Mouse (Mus musculus) brain, embryonic 14.5 days (tissue): Measurements from ENCODE around the gene Lat. TPM values are rescaled to one million over a fixed set of nuclear protein-coding genes. Genes with fewer than 3 reads are reported as not detected.

Experiments used
- DNase-seq: peaks from one replicate; pipeline ENCODE4 v3.0.0-alpha.2; 2011; ENCODE audit warnings: low read depth
- CTCF ChIP-seq: fragments of 200-500 bp; IDR thresholded peaks from 2 replicates; pipeline ENCODE4 v1.5.1; 2012; ENCODE audit warnings: inconsistent platforms, mild to moderate bottlenecking, moderate library complexity, borderline replicate concordance; ENCODE audit not compliant: insufficient read depth, insufficient read length; ENCODE audit errors: extremely low read depth
- POLR2A ChIP-seq: fragments of 200-500 bp; IDR thresholded peaks from 2 replicates; pipeline ENCODE4 v1.6.1; 2012; ENCODE audit warnings: mild to moderate bottlenecking, inconsistent platforms, borderline replicate concordance; ENCODE audit not compliant: poor library complexity, insufficient read depth, insufficient read length, severe bottlenecking; ENCODE audit errors: extremely low read depth
- polyA plus RNA-seq: library from polyadenylated mRNA; depleted of rRNA; stranded (reverse); fragments of >200 nt; gene quantifications from 2 replicates; pipeline ENCODE4 v1.2.3, GENCODE M21; 2012

Lat gene
- polyA plus RNA-seq, 1 experiment, result 2.1 TPM

DNA sequence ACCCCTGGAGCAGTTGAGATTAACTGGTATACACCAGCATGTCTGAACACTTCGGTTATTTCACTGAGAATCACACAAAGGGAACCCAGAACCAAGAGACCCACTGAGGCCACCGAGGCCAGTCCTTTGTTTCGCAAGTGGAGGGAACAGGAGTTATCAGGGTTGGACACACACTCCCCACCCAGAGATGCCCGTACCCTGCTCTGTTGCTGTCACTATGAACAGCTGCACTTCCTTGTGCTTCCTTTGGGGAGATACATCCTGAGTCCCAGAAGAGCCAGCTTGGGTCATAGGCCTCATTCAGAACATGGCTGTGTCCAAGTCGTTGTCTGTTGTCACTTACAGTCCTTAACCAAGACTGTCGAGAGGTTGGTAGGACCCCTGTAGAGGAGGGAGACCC, 6.3 kb downstream of the Lat start:
- no peak for TF ChIP-seq POLR2A
- no peak for TF ChIP-seq CTCF
- DNase-seq, result no peak

DNA sequence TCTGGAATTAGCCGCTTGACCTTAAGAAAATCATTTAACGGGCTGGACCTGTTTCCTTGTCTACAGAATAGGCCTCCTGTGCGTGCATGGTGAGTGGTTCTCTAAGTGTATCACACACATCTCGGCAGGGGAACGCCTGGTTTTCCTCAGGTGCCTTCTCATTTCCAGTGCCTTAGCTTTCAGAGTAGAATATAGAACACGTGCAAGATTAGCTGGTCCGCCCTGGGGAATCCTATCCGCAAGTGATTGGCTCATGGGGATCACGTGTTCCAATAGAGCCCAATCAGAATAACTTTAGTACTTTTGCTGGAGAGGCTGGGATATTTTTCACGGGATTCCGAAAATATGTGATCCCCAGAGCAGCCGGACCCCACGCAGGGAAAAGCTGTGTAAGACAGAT, 10.3 kb downstream of the Lat start:
- DNase-seq, result peak; percentile 11
- TF ChIP-seq POLR2A (no peak), CTCF (no peak)

DNA sequence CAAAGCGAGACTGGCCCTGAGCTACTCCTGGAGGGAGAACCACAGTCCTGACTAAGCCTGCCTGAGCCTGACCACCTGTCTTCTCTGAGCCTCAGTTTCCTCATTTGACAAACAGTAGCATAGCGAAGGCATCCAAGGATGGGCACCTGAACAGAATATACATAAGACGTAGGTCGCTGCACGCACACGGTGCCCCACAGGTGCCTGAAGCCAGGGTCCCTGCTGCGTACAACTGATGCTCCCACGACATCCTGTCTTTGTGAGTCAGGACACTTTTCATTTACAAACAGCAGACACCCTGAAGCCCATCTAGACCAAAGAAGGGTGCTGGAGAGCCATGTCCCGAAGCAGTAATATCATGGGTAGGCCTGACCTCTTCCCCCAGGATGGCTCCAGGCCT, 11.0 kb downstream of the Lat start:
- no peak for DNase-seq
- TF ChIP-seq CTCF (no peak), POLR2A (no peak)

DNA sequence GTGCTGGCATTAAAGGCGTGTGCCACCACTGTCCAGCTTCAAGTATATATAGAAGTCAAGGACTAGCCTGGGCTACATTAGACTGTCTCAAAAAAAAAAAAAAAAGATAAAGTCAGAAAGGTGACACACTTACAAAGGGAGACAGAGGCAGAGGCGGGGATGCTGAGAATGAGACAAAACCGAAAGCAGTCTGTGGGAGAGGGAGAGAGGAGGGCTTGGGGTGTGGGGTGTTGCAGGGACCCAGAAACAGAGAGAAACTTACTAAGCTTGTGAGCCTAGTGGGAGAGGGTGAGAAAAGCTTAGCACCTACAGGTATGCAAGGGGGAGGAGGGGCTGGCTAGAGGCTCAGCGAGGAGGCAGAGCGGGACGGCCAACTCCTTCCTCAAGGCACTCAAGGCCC, 11.5 kb downstream of the Lat start:
- no peak for TF ChIP-seq POLR2A
- TF ChIP-seq CTCF, result no peak
- no peak for DNase-seq

DNA sequence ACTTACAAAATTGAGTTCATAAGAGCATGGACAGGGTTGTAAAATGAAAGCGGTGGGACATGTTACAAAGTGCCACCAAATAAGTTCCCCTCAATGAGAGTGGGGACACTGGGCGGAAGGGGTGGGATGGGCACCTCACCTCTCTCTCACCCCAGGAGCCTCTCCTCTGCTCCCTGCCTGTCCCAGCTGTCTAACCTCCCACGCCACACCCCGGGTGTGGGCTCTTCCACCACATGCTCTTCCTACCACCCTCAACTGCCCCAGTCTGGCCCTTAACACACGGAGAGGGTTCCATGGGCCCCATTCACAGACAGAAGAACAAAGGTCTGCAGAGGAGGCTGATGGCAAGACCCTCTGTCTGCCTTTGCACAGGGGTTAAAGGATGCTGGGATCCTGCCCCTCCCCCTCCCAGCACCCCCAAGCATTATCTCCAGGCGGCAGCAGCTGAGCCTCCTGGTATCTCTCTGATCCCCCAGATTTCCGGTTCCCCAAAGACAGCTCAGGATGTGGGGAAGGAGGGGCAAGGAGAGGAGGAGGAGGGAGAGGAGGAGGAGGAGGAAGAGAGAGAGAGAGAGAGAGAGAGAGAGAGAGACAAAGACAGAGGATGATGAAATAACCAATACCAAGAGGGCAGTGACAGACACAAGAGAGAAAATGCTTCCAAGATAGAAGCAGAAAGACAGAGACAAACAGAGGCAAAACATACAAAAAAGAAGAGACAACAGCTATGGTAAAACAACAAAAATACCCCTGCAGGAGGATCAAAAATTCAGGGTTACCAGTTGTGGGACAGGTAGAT, 12.4 kb downstream of the Lat start:
- no peak for DNase-seq
- no peak for TF ChIP-seq CTCF
- no peak for TF ChIP-seq POLR2A

DNA sequence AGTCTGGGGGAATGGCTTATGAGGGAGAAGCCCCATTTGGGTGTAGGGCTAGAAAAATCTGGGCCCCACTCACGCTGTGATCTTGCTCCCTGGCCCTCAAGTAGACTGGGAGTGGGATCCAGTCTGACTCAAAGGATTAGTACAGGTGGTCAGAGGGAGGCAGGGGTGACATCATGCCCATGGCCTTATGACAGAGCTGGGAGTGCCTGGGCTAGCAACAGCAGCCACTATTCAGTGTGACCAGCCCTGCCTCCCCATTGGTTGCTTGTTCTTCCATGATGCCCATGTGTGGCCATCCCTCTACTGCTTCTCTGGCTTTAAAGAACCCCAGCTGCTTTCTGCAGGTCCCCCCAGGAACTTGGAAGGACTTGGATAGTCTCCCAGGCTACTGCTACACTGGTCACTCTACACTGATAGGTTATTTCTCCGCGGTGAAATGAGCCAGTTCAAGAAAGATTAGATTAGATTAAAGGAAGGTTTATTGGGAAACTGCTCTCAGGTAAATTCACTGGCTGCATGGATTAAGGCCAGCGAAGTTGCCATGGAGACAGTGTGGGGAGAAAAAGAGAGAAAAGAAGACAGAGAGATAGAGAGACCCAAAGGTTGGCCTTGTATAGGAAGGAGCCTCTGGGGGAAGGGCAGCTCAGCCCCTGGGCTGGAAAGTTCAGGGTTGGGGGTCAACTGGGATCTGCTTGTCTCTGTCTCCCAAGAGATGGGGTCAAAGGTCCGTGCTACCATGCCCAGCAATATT, 13.3 kb downstream of the Lat start:
- TF ChIP-seq POLR2A (no peak), CTCF (no peak)
- DNase-seq, result no peak

DNA sequence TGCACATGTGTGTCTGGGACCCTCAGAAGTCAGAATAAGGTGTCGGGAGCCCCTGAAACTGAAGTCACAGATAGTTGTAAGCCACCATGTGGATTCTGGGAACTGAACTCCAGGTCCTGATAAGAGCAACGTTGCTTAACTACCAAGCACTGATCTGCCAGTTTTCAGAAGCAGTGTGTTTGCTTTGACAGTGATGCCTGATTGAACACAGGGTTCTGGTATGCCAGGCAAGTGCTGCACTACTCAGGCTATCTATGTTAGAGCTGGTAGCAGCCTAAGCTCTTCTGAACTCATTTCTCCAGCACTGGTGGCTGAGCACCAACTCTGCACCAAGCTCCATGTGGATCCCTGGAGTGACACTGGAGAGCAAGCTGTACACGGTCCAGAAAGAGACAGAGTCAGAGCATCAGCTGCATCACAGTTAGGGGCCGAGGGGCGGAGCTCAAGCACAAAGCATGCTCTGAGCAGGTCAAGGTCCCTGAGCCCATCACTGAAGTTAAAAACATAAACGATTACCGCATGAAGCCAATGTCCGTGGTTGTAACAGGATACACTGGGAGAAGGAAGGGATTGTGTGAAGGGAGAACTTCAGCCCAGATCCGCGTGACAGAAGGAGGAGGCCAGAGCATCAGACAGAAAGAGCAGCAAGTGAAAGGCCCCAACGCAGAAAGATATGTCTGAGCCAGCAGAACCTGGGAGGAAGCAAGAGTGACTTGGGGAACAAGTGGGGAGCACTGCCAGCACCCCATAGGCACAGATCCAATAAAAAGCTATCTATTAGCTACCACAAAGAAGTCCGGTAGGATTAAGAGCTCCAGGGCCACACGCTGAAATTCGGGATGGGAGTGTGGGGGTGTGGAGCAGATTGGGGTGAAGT, 14.4 kb downstream of the Lat start:
- no peak for DNase-seq
- TF ChIP-seq CTCF (no peak), POLR2A (no peak)

DNA sequence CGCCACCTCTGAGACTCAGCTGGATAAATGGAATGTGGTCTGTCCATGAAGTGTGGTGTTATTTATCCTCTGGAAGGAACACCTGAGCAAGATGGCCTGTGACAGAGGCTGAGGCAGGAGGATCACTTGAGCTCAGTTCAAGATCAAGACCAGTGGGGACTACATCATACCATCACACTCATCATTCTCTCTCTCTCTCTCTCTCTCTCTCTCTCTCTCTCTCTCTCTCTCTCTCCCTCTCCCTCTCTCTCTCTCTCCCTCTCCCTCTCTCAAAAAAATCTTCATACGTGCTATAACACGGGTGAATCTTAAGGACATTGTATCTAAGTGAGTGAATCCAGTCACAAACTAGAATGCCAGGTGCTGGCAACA, 15.4 kb downstream of the Lat start:
- no peak for DNase-seq
- TF ChIP-seq POLR2A (no peak), CTCF (no peak)

DNA sequence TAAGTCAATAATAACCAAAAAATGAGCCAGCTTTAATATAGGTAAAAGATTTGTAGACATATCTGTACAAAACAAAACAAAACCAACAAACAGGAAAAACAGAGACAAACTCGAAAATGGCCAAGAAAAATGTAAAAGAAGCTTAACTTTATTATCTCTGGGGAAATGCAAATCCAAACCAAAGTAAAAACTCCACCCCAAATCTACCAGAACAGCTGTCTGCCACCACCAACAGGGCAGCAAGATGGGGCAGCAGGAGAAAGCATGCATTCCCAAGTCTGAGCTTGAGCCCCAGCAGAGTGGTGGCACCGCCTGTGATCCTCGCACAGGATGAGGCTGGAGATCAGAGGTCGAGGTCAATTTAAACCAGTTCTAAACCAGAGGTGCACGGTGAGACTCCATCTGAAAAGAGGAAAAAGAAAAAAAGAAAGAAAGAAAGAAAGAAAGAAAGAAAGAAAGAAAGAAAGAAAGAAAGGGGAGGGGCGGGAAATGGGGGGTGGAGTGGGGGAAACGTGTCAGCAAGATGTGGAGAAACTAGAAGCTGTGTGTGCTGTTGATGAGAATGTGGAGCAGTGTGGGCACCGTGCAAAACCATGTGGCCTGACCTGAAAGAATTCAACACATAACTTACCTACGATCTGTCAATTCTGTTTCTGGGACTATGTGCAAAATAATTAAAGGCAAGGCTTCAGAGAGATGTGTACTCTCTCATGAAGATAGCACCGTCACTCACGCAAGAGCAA, 15.9 kb downstream of the Lat start:
- TF ChIP-seq CTCF (no peak), POLR2A (no peak)
- no peak for DNase-seq

DNA sequence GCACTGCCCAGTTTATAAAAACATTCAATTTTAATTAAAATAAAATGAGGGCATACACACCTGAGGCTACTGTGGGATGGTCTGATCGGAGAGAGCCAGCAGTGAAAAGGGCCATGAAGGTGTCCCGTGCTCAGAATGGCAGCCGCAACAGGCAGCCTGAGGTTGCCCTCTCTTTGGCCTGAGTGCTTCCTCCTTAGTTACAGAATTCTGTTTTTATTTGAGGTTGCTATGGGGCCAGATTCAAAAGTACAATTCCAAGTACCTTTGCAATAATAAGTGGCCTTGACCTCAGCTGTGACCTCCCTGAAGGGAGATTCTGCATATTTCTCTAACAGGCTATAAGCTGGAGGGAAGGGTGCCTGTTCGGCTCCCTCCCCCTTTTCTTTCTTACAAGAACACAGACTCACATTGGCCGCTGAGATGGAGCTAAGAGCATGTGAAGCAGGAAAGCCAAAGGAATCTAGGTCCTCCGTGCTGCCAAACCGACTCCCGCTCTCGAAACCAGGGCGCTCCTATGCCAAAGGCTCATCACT, 17.9 kb downstream of the Lat start:
- TF ChIP-seq POLR2A (no peak), CTCF (no peak)
- peak; percentile 30 for DNase-seq
